Mouse (Mus musculus): ENCODE measurements around the gene Krtap4-6.
"Not testable (repeated sequence)": the region's sequence is repeated elsewhere in the genome, so short reads cannot be mapped to it uniquely, and the experiment has no call there.

Gene Krtap4-6

GRCm38 (mm10) chr11:99665860-99666259 lies at the start of gene Krtap4-6:
Gene Krtap4-6, minus strand, starts transcription at chr11:99665960.
- no peak for DNase-seq (ENCODE audit: low read depth, low spot score)

- no peak for DNase-seq (ENCODE audit: low read depth, low spot score)
Measured at GRCm38 (mm10) chr11:99690463-99690862, 24.7 kb upstream of the Krtap4-6 start, which contains the start of gene Gm14190. Gene Gm14190, minus strand, starts transcription at chr11:99690740.

GRCm38 (mm10) chr11:99685235-99685634 lies 19.5 kb upstream of the Krtap4-6 start:
- DNase-seq (ENCODE audit: low read depth, low spot score): not testable (repeated sequence)

- DNase-seq (ENCODE audit: low read depth, low spot score): no peak
Measured at GRCm38 (mm10) chr11:99683481-99683880, 17.7 kb upstream of the Krtap4-6 start.

GRCm38 (mm10) chr11:99662802-99663201 lies 3.0 kb downstream of the Krtap4-6 start:
- DNase-seq (ENCODE audit: low read depth, low spot score): no peak

GRCm38 (mm10) chr11:99659256-99659655 lies 6.5 kb downstream of the Krtap4-6 start:
- no peak for DNase-seq (ENCODE audit: low read depth, low spot score)

GRCm38 (mm10) chr11:99658467-99659010 lies 7.2 kb downstream of the Krtap4-6 start, which contains the start of gene Gm11563:
Gene Gm11563, minus strand, starts transcription at chr11:99658960.
- not testable (repeated sequence) for DNase-seq (ENCODE audit: low read depth, low spot score)

GRCm38 (mm10) chr11:99657051-99657450 lies 8.7 kb downstream of the Krtap4-6 start:
- DNase-seq (ENCODE audit: low read depth, low spot score): no peak

GRCm38 (mm10) chr11:99650136-99650535 lies 15.6 kb downstream of the Krtap4-6 start, which contains the start of gene Gm11555:
Gene Gm11555, minus strand, starts transcription at chr11:99650236.
- DNase-seq (ENCODE audit: low read depth, low spot score): no peak

- DNase-seq (ENCODE audit: low read depth, low spot score): peak; percentile 22
Measured at GRCm38 (mm10) chr11:99646444-99646843, 19.3 kb downstream of the Krtap4-6 start.

GRCm38 (mm10) chr11:99644351-99644750 lies 21.4 kb downstream of the Krtap4-6 start:
- DNase-seq (ENCODE audit: low read depth, low spot score): no peak

- DNase-seq (ENCODE audit: low read depth, low spot score): not testable (repeated sequence)
Measured at GRCm38 (mm10) chr11:99643635-99644139, 22.1 kb downstream of the Krtap4-6 start, which contains the start of gene Krtap4-7. Gene Krtap4-7, minus strand, starts transcription at chr11:99644089.

- no peak for DNase-seq (ENCODE audit: low read depth, low spot score)
Measured at GRCm38 (mm10) chr11:99640926-99641325, 24.8 kb downstream of the Krtap4-6 start.

GRCm38 (mm10) chr11:99637086-99637485 lies 28.7 kb downstream of the Krtap4-6 start:
- DNase-seq (ENCODE audit: low read depth, low spot score): peak; percentile 53

GRCm38 (mm10) chr11:99634653-99635134 lies 31.1 kb downstream of the Krtap4-6 start, which contains the start of gene Krtap4-2:
Gene Krtap4-2, minus strand, starts transcription at chr11:99635084.
- no peak for DNase-seq (ENCODE audit: low read depth, low spot score)

GRCm38 (mm10) chr11:99633293-99633692 lies 32.5 kb downstream of the Krtap4-6 start:
- DNase-seq (ENCODE audit: low read depth, low spot score): peak; percentile 68

GRCm38 (mm10) chr11:99630890-99631289 lies 34.9 kb downstream of the Krtap4-6 start:
- DNase-seq (ENCODE audit: low read depth, low spot score): no peak

GRCm38 (mm10) chr11:99628138-99628537 lies 37.6 kb downstream of the Krtap4-6 start, which contains the start of gene Krtap4-1:
Gene Krtap4-1, minus strand, starts transcription at chr11:99628238.
- DNase-seq (ENCODE audit: low read depth, low spot score): no peak

- DNase-seq (ENCODE audit: low read depth, low spot score): no peak
Measured at GRCm38 (mm10) chr11:99620335-99620734, 45.4 kb downstream of the Krtap4-6 start, which contains the start of gene Gm11562. Gene Gm11562, minus strand, starts transcription at chr11:99620435.
